Mouse (Mus musculus) testis, adult 2 months (tissue): ENCODE data around the gene Gstt2.

ENCODE experiments used
- CTCF ChIP-seq: fragments of 200-500 bp; IDR thresholded peaks from 2 replicates; pipeline ENCODE4 v1.5.1; 2012; ENCODE audit warnings: low read depth, mild to moderate bottlenecking, inconsistent platforms, low read length, moderate library complexity; ENCODE audit not compliant: control insufficient read depth, insufficient read depth, insufficient replicate concordance
- POLR2A ChIP-seq: fragments of 200-500 bp; IDR thresholded peaks from 2 replicates; pipeline ENCODE4 v1.6.1; 2012; ENCODE audit warnings: low read depth, mild to moderate bottlenecking, inconsistent platforms, low read length, moderate library complexity; ENCODE audit not compliant: control insufficient read depth

- TF ChIP-seq CTCF (no peak), POLR2A (peak; percentile 52; the same call in 1 of the 2 replicates)
Measured at GRCm38 (mm10) chr10:75857598-75857997, 20.4 kb upstream of the Gstt2 start.
